Mouse (Mus musculus) liver, adult 2 months (tissue): ENCODE measurements around the gene Itga10. TPM values are rescaled to one million over a fixed set of nuclear protein-coding genes. Genes with fewer than 3 reads are reported as not detected.

Experiments
- DNase-seq: peaks from one replicate; pipeline ENCODE4 v3.0.0-alpha.2; 2011; ENCODE audit warnings: low read depth, low spot score; ENCODE audit errors: extremely low read depth
- H3K27ac ChIP-seq: fragments of 200-500 bp; replicated peaks from 2 replicates; pipeline ENCODE4 v1.5.1; 2012; ENCODE audit warnings: low read depth, mild to moderate bottlenecking, control low read depth, inconsistent platforms, low read length; ENCODE audit not compliant: insufficient read depth
- H3K27me3 ChIP-seq: fragments of 200-500 bp; 2 replicates; pipeline ENCODE4 v1.6.1; 2012; ENCODE audit warnings: mild to moderate bottlenecking, moderate library complexity, low read length, inconsistent platforms; ENCODE audit not compliant: control insufficient read depth, insufficient read depth
- H3K36me3 ChIP-seq: fragments of 200-500 bp; 2 replicates; pipeline ENCODE4 v1.6.1; 2012; ENCODE audit warnings: low read length, inconsistent platforms; ENCODE audit not compliant: control insufficient read depth, insufficient read depth
- H3K4me1 ChIP-seq: fragments of 200-500 bp; 2 replicates; pipeline ENCODE4 v1.6.1; 2011; ENCODE audit warnings: low read length; ENCODE audit not compliant: control insufficient read depth, insufficient read depth
- H3K4me3 ChIP-seq: fragments of 200-500 bp; 2 replicates; pipeline ENCODE4 v1.5.1; 2011; ENCODE audit warnings: low read depth, mild to moderate bottlenecking, control low read depth, low read length, moderate library complexity; ENCODE audit not compliant: insufficient read depth
- H3K79me2 ChIP-seq: fragments of 200-500 bp; 2 replicates; pipeline ENCODE4 v1.6.1; 2012; ENCODE audit warnings: inconsistent platforms, mild to moderate bottlenecking, low read length, moderate library complexity; ENCODE audit not compliant: control insufficient read depth, insufficient read depth
- H3K9ac ChIP-seq: fragments of 200-500 bp; 2 replicates; pipeline ENCODE4 v1.6.1; 2012; ENCODE audit warnings: low read depth, mild to moderate bottlenecking, control low read depth, inconsistent platforms, low read length
- CTCF ChIP-seq: fragments of 200-500 bp; IDR thresholded peaks from 2 replicates; pipeline ENCODE4 v1.5.1; 2011; ENCODE audit warnings: low read depth, low read length, control low read depth
- POLR2A ChIP-seq: fragments of 200-500 bp; IDR thresholded peaks from 2 replicates; pipeline ENCODE4 v1.6.1; 2011; ENCODE audit warnings: low read length, control low read depth; ENCODE audit not compliant: insufficient read depth; ENCODE audit errors: extremely low read depth
- WGBS: fragments of 180-500 bp; shearing (Covaris S2); methylation state at CpG from one replicate; pipeline ENCODE4 v1.1.7; 2018; 5-methylcytosine and 5-hydroxymethylcytosine counted together
- polyA plus RNA-seq: library from polyadenylated mRNA; depleted of rRNA; stranded (reverse); fragments of >200 nt; gene quantifications from 2 replicates; pipeline ENCODE4 v1.2.3, GENCODE M21; 2012
- total RNA-seq: library from RNA; depleted of rRNA; stranded (reverse); fragments of >200 nt; gene quantifications from 2 replicates; pipeline ENCODE4 v1.2.3, GENCODE M21; 2014

Itga10 gene
- total and polyA plus RNA-seq, 2 experiments: 0.18 to 0.57 TPM

DNA sequence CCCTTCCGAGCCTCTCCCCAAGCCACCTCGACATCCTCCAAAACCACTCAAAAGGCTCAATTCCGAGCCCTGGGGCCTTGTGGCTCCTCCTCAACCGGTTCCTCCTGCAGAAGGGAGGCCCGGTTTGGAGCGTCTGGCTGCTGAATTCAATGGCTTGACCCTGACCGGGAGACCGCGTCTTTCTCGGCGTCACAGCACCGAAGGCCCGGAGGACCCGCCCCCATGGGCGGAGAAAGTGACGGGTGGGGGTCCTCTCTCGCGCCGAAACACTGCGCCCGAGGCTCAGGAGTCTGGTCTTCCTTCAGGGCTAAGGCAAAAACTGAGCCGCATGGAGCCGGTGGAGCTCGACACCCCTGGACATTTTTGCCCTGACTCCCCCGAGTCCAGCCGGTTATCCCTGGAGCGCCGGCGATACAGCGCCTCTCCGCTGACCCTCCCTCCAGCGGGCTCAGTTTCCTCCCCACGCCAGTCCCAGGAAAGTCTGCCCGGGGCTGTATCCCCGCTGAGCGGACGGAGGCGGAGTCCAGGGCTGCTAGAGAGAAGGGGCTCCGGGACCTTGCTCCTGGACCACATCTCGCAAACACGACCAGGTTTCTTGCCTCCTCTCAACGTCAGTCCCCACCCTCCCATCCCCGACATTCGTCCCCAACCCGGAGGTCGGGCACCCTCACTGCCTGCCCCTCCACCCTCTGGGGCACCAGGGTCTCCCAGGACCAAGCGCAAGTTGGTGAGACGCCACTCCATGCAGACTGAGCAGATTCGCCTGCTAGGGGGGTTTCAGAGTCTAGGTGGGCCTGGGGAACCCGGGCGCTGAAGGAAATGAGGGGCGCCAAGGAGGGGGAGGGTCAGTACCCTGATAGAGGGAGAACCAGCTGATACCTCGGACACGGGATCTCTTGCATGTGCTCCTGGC lies 47.0 kb upstream of the Itga10 start:
- Histone ChIP-seq H3K27me3 (no peaks in the 10 kb centered on the region; the same call in 1 of the 2 replicates), H3K36me3 (no peaks in the 10 kb centered on the region), H3K27ac (no peak overlapping the region), H3K4me1 (no peaks in the 10 kb centered on the region), H3K9ac (peak overlapping the region; percentile 50), H3K79me2 (no peaks in the 10 kb centered on the region), H3K4me3 (peak overlapping the region; percentile 54)
- TF ChIP-seq CTCF (no peak), POLR2A (no peak)
- DNase-seq: no peak
- WGBS: 7% methylated on average over 54 of the region's 54 CpGs

DNA sequence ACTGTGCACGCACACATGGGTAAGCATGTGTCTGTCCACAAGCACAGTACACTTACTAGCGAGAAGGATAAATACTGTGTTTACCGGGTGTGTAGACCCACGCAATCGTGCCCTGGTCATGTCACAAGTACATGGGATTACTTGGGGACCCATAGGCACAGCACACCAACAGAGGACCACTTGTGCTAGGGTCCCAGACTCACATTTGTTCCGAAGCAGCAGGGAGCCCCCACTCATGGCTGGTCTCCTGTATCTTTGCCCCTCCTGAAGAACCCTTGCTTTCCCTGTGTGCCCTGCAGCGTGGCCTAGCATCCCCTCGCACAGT lies 46.4 kb upstream of the Itga10 start:
- Histone ChIP-seq H3K4me3 (no peak overlapping the region), H3K4me1 (no peaks in the 10 kb centered on the region), H3K79me2 (no peaks in the 10 kb centered on the region), H3K9ac (no peak overlapping the region), H3K27me3 (no peaks in the 10 kb centered on the region; the same call in 1 of the 2 replicates), H3K36me3 (no peaks in the 10 kb centered on the region), H3K27ac (no peak overlapping the region)
- TF ChIP-seq CTCF: no peak
- no peak for TF ChIP-seq POLR2A
- DNase-seq: no peak
- 73% methylated on average over 8 of the region's 8 CpGs for WGBS

DNA sequence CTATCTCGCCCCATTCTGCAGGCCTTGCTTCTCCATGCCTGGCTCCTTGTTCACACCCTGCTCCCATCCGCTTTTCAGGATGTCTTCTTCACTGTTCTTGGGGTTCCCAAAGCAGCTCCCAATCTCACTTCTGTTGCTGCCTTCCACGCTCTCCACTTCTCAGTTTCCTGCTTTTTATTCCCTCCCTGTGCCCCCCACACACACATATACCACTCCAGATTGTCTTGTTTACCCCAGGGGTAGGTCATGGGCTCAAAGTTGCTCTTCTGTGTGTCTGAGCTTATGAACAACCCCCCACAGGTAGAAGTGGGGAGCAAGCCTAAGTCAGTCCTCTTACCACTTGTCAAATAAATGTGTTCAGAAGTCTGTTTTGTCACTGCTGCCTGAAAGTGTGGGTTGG lies 46.0 kb upstream of the Itga10 start:
- Histone ChIP-seq H3K79me2 (no peaks in the 10 kb centered on the region), H3K27ac (no peak overlapping the region), H3K9ac (no peak overlapping the region), H3K27me3 (no peaks in the 10 kb centered on the region; the same call in 1 of the 2 replicates), H3K4me1 (no peaks in the 10 kb centered on the region), H3K4me3 (no peak overlapping the region), H3K36me3 (no peaks in the 10 kb centered on the region)
- 91% methylated on average over 3 of the region's 3 CpGs for WGBS
- TF ChIP-seq CTCF (no peak), POLR2A (no peak)
- DNase-seq: no peak

DNA sequence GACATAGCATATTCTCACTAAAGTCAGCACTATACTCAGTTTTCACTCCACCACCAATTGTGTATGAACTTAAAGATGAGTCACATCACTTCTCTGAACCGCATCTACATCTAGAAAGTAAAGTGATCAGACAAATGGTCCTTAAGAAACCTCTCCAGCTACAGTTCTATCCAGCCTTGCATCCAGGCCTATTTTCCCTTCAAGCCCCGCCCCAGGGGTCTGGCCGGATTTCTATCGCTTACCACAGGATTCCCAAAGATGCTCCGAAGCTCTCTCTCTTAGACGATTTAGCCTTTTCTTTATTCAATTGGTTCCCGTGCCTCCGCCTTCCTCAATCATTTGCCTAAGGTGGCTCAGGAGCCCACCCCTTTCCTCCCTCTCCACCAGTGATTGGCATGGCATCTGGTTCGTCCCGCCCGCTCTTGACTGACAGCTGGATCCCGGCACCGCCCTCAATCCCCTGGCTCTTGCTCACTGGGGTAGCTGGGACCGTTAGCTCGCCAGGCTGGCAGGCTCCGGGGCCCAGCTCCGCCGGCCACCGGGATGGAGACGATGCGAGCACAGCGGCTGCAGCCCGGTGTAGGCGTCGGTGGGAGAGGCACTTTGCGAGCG lies 44.6 kb upstream of the Itga10 start, which contains the start of gene Lix1l:
TSS of gene Lix1l (plus strand) at position 511 of the 612 bp plus-strand sequence.
- 1% methylated on average over 27 of the region's 27 CpGs for WGBS
- H3K4me1 ChIP-seq: no peaks in the 10 kb centered on the region
- H3K79me2 ChIP-seq: no peaks in the 10 kb centered on the region
- no peaks in the 10 kb centered on the region for H3K36me3 ChIP-seq
- peak; percentile 79 for DNase-seq
- peak within 1 kb of the TSS; percentile 70 for H3K9ac ChIP-seq
- no peaks in the 10 kb centered on the region; the same call in 1 of the 2 replicates for H3K27me3 ChIP-seq
- H3K27ac ChIP-seq: peak within 1 kb of the TSS; percentile 33
- 0 out of 2 replicates have a peak, but pooled peaks have one; percentile 27 for TF ChIP-seq POLR2A
- no peak for TF ChIP-seq CTCF
- peak within 1 kb of the TSS; percentile 85 for H3K4me3 ChIP-seq

DNA sequence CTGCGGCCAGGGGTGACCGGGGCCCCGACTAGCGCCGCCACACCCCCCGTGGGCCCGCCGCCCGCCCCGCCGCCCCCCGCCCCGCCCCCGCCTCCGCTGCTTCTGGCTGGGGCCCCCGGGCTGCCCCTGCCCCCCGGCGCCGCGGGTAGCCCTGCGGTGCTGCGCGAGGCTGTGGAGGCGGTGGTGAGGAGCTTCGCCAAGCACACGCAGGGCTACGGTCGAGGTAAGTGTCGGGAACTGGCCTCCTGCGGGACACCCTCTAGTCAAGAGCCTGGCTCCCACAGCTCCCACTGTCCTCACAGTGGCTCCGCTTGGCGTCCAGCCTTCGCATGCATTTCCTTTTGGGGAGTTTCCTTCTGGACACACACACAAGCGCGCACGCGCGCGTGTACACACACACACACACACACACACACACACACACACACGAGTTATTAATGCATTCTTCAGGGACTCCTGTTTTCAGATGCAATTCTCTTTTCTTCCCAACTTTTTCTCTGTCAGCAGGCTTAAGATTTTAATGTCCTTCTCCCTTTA lies 44.1 kb upstream of the Itga10 start:
- Histone ChIP-seq H3K4me3 (peak overlapping the region; percentile 85), H3K4me1 (no peaks in the 10 kb centered on the region), H3K9ac (peak overlapping the region; percentile 70), H3K27ac (no peak overlapping the region; the same call in 1 of the 2 replicates), H3K36me3 (no peaks in the 10 kb centered on the region), H3K27me3 (no peaks in the 10 kb centered on the region; the same call in 1 of the 2 replicates), H3K79me2 (no peaks in the 10 kb centered on the region)
- no peak for TF ChIP-seq POLR2A
- no peak for TF ChIP-seq CTCF
- 4% methylated on average over 37 of the region's 40 CpGs for WGBS
- peak; percentile 37 for DNase-seq
